Mouse (Mus musculus) cerebellum, adult 2 months (tissue): ENCODE measurements around the gene Tmbim4.

Experiments
- CTCF ChIP-seq: fragments of 200-500 bp; IDR thresholded peaks from 2 replicates; pipeline ENCODE4 v1.5.1; 2011; ENCODE audit warnings: low read depth, mild to moderate bottlenecking, control low read depth, low read length, moderate library complexity, borderline replicate concordance; ENCODE audit not compliant: insufficient read depth
- POLR2A ChIP-seq: fragments of 200-500 bp; IDR thresholded peaks from 2 replicates; pipeline ENCODE4 v1.6.1; 2011; ENCODE audit warnings: low read length, control low read depth, borderline replicate concordance; ENCODE audit not compliant: insufficient read depth

GRCm38 (mm10) chr10:120169841-120170240 lies 31.5 kb upstream of the Tmbim4 start:
- TF ChIP-seq CTCF (no peak), POLR2A (no peak)
